Mouse (Mus musculus): ENCODE data around the gene Arhgap32. TPM values are rescaled to one million over a fixed set of nuclear protein-coding genes. Genes with fewer than 3 reads are reported as not detected.

Gene Arhgap32
- total and polyA plus RNA-seq, 3 experiments: 0.06 to 0.15 TPM; not detected in 1

GRCm38 (mm10) chr9:32095511-32095910, 20.4 kb upstream of the Arhgap32 start:
- Histone ChIP-seq H3K9me3 (replicated peaks; ENCODE audit: insufficient read depth, low read length) (no peaks in the 10 kb centered on the region), H3K27ac (ENCODE audit: control insufficient read depth, low read depth, low read length) (no peak overlapping the region), H3K4me3 (ENCODE audit: control insufficient read depth in 1 of 2, insufficient read depth in 1 of 2, low read depth in 2 of 2, low read length in 2 of 2) (no peak overlapping the region), H3K9ac (ENCODE audit: control insufficient read depth, low read depth, low read length, poor library complexity, severe bottlenecking) (no peak overlapping the region), H3K4me1 (ENCODE audit: control insufficient read depth in 1 of 2, insufficient read depth in 2 of 2, low read length in 2 of 2) (no peaks in the 10 kb centered on the region), H3K27me3 (ENCODE audit: control insufficient read depth in 1 of 2, insufficient read depth in 2 of 2, low read length in 2 of 2) (peaks cover 0 to 3% of the 10 kb centered on the region in 2 experiments; a peak in 3 of 4 replicates), H3K79me2 (ENCODE audit: control insufficient read depth, insufficient read depth, low read length, poor library complexity) (no peaks in the 10 kb centered on the region), H3K36me3 (ENCODE audit: control insufficient read depth in 1 of 2, insufficient read depth in 2 of 2, low read length in 2 of 2) (no peaks in the 10 kb centered on the region)
- TF ChIP-seq MAFK (IDR thresholded peaks at IDR 0.05; ENCODE audit: borderline replicate concordance, low read depth, low read length) (no peak), HCFC1 (IDR thresholded peaks at IDR 0.05; ENCODE audit: low read depth, low read length) (no peak), TBP (IDR thresholded peaks at IDR 0.05; ENCODE audit: low read depth, low read length) (no peak), KAT2A (conservative IDR thresholded peaks at IDR 0.05; ENCODE audit: low read depth, low read length) (no peak), ZC3H11A (IDR thresholded peaks at IDR 0.05; ENCODE audit: low read depth, low read length) (no peak), TCF12 (IDR thresholded peaks at IDR 0.05; ENCODE audit: low read depth, low read length) (no peak)
- no peak for DNase-seq (ENCODE audit: low read depth, low spot score)

DNA sequence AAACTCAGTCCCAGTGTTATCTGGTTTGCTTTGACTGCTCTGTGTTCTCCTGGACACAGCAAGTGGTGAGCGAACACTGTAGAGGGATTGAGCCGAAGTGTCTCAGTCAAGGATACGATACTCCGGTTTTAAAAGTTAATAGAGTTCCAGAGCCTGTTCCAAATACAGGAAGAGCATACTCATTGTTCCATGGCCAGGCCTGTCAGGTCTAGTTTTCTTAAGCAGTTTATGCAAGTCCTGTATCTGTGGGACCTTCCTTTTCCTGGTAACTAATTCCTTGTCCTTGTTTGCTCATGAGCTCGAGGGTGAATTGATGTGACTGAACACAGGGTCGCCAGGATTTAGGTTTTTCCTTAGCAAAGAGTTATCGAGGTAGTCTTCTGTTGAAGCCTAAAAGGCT, 19.4 kb upstream of the Arhgap32 start:
- no peak for DNase-seq (ENCODE audit: low read depth, low spot score)
- H3K9ac ChIP-seq (ENCODE audit: control insufficient read depth, low read depth, low read length, poor library complexity, severe bottlenecking): no peak overlapping the region

GRCm38 (mm10) chr9:32097123-32097522, 18.8 kb upstream of the Arhgap32 start:
- H3K36me3 ChIP-seq (ENCODE audit: control insufficient read depth in 1 of 2, insufficient read depth in 2 of 2, low read length in 2 of 2): no peaks in the 10 kb centered on the region

More for the DNA sequence above, 19.4 kb upstream of the Arhgap32 start:
- no peak for TF ChIP-seq MAZ (IDR thresholded peaks at IDR 0.05; ENCODE audit: low read depth, low read length)
- no peak for TF ChIP-seq NRF1 (IDR thresholded peaks at IDR 0.05; ENCODE audit: insufficient read depth, low read depth, low read length, poor library complexity, severe bottlenecking)
- TF ChIP-seq HCFC1 (IDR thresholded peaks at IDR 0.05; ENCODE audit: low read depth, low read length): no peak
- TF ChIP-seq GATA1 (IDR thresholded peaks at IDR 0.05; ENCODE audit: low read depth, low read length): no peak
- no peak for TF ChIP-seq ZKSCAN1 (IDR thresholded peaks at IDR 0.05; ENCODE audit: low read depth, low read length)
- TF ChIP-seq RAD21 (IDR thresholded peaks at IDR 0.05; ENCODE audit: low read depth, low read length): no peak
- Histone ChIP-seq H3K36me3 (ENCODE audit: control insufficient read depth in 1 of 2, insufficient read depth in 2 of 2, low read length in 2 of 2) (no peaks in the 10 kb centered on the region), H3K79me2 (ENCODE audit: control insufficient read depth, insufficient read depth, low read length, poor library complexity) (no peaks in the 10 kb centered on the region), H3K4me1 (ENCODE audit: control insufficient read depth in 1 of 2, insufficient read depth in 2 of 2, low read length in 2 of 2) (no peaks in the 10 kb centered on the region), H3K4me3 (ENCODE audit: control insufficient read depth in 1 of 2, insufficient read depth in 1 of 2, low read depth in 2 of 2, low read length in 2 of 2) (no peak overlapping the region), H3K27me3 (ENCODE audit: control insufficient read depth in 1 of 2, insufficient read depth in 2 of 2, low read length in 2 of 2) (peaks cover 0 to 3% of the 10 kb centered on the region in 2 experiments; a peak in 3 of 4 replicates), H3K9me3 (replicated peaks; ENCODE audit: insufficient read depth, low read length) (no peaks in the 10 kb centered on the region), H3K27ac (ENCODE audit: control insufficient read depth, low read depth, low read length) (no peak overlapping the region)

More at GRCm38 (mm10) chr9:32097123-32097522, 18.8 kb upstream of the Arhgap32 start:
- no peak overlapping the region for H3K9ac ChIP-seq (ENCODE audit: control insufficient read depth, low read depth, low read length, poor library complexity, severe bottlenecking)
- H3K27me3 ChIP-seq (ENCODE audit: control insufficient read depth in 1 of 2, insufficient read depth in 2 of 2, low read length in 2 of 2): peaks cover 0 to 3% of the 10 kb centered on the region in 2 experiments; a peak in 3 of 4 replicates
- H3K27ac ChIP-seq (ENCODE audit: control insufficient read depth, low read depth, low read length): no peak overlapping the region
- no peaks in the 10 kb centered on the region for H3K9me3 ChIP-seq (replicated peaks; ENCODE audit: insufficient read depth, low read length)
- TF ChIP-seq RAD21 (IDR thresholded peaks at IDR 0.05; ENCODE audit: low read depth, low read length) (no peak), SMC3 (IDR thresholded peaks at IDR 0.05; ENCODE audit: low read depth, low read length) (no peak)
- no peak for DNase-seq (ENCODE audit: low read depth, low spot score)
- no peak overlapping the region for H3K4me3 ChIP-seq (ENCODE audit: control insufficient read depth in 1 of 2, insufficient read depth in 1 of 2, low read depth in 2 of 2, low read length in 2 of 2)
- no peaks in the 10 kb centered on the region for H3K79me2 ChIP-seq (ENCODE audit: control insufficient read depth, insufficient read depth, low read length, poor library complexity)
- H3K4me1 ChIP-seq (ENCODE audit: control insufficient read depth in 1 of 2, insufficient read depth in 2 of 2, low read length in 2 of 2): no peaks in the 10 kb centered on the region
